Mouse (Mus musculus): ENCODE measurements around the gene Smarcd2. TPM values are rescaled to one million over a fixed set of nuclear protein-coding genes. Genes with fewer than 3 reads are reported as not detected.

Gene Smarcd2
- polyA plus RNA-seq, 1 experiment = 89.5 TPM

DNA sequence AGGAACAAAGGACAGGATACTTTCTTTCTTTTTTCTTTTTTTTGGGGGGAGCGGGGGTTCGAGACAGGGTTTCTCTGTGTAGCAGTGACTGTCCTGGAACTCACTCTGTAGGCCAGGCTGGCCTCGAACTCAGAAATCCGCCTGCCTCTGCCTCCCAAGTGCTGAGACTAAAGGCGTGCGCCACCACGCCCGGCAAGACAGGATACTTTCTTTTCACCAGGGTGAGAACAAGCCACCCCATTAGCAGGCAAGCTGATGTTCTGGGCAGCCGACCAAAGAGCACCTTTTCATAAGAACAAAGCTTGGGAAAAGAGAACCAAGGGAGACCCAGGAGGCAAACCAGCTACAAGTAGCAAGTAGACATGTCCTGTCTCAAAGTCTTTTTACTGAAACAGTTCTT, 34.0 kb upstream of the Smarcd2 start:
- H3K27ac ChIP-seq (ENCODE audit: insufficient read depth, low read depth, low read length) = no peak overlapping the region
- H3K4me1 ChIP-seq (ENCODE audit: control insufficient read depth, insufficient read depth, low read length) = peaks cover 18% of the 10 kb centered on the region
- no peak overlapping the region for H3K4me3 ChIP-seq (ENCODE audit: insufficient read depth, low read length)
- TF ChIP-seq CTCF (IDR thresholded peaks at IDR 0.05; ENCODE audit: low read depth, low read length) (no peak), POLR2A (IDR thresholded peaks at IDR 0.05; ENCODE audit: borderline replicate concordance, low read depth, low read length) (no peak)

DNA sequence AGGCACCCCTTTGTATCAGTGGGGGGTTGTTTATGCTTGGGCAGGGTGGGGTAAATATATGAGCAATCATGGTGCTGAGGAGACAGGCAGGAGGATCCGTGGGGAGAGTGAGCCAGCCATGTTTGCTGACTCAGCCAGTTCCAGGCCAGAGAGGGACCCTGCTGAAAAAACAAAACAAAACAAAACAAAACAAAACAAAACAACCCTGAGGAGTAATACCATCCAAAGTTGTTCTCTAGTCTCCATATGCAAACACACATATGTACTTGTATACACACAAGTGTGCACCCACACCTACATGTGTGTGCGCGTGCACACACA, 33.3 kb upstream of the Smarcd2 start:
- H3K4me1 ChIP-seq (ENCODE audit: control insufficient read depth, insufficient read depth, low read length) = peaks cover 18% of the 10 kb centered on the region

GRCm38 (mm10) chr11:106305348-106306064, 32.7 kb upstream of the Smarcd2 start:
- Histone ChIP-seq H3K4me3 (ENCODE audit: insufficient read depth, low read length) (no peak overlapping the region), H3K4me1 (ENCODE audit: control insufficient read depth, insufficient read depth, low read length) (peaks cover 18% of the 10 kb centered on the region), H3K27ac (ENCODE audit: insufficient read depth, low read depth, low read length) (peak overlapping the region; percentile 86)
- no peak for TF ChIP-seq POLR2A (IDR thresholded peaks at IDR 0.05; ENCODE audit: borderline replicate concordance, low read depth, low read length)
- TF ChIP-seq CTCF (IDR thresholded peaks at IDR 0.05; ENCODE audit: low read depth, low read length) = no peak

More for the DNA sequence above, 33.3 kb upstream of the Smarcd2 start:
- H3K27ac ChIP-seq (ENCODE audit: insufficient read depth, low read depth, low read length) = peak overlapping the region; percentile 86
- no peak for TF ChIP-seq POLR2A (IDR thresholded peaks at IDR 0.05; ENCODE audit: borderline replicate concordance, low read depth, low read length)
- TF ChIP-seq CTCF (IDR thresholded peaks at IDR 0.05; ENCODE audit: low read depth, low read length) = no peak
- H3K4me3 ChIP-seq (ENCODE audit: insufficient read depth, low read length) = no peak overlapping the region

DNA sequence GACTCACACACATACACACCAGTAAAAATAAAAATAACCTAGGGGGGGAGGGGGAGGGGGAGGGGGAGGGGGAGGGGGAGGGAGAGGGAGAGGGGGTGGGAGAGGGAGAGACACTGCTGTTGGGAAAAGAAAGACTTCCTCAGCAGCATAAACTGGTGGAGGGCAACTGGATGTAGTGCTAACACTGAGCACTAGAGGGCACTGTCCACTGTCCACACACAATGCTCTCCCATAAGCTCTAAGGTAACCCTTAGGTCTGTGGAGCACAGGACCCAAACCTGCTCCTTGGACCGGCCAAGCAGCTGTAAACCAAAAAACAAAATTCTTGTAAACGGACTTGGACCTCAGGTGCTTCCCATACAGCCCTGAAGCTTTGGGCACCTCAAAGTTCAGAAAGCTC, 29.9 kb upstream of the Smarcd2 start:
- no peak overlapping the region for H3K27ac ChIP-seq (ENCODE audit: insufficient read depth, low read depth, low read length)
- no peak overlapping the region for H3K4me3 ChIP-seq (ENCODE audit: insufficient read depth, low read length)
- TF ChIP-seq CTCF (IDR thresholded peaks at IDR 0.05; ENCODE audit: low read depth, low read length) = peak; percentile 51
- TF ChIP-seq POLR2A (IDR thresholded peaks at IDR 0.05; ENCODE audit: borderline replicate concordance, low read depth, low read length) = no peak
- H3K4me1 ChIP-seq (ENCODE audit: control insufficient read depth, insufficient read depth, low read length) = peaks cover 18% of the 10 kb centered on the region

GRCm38 (mm10) chr11:106301765-106302164, 29.0 kb upstream of the Smarcd2 start, which contains the start of gene Gh:
Gh (minus strand) TSS chr11:106301865.
- peaks cover 18% of the 10 kb centered on the region for H3K4me1 ChIP-seq (ENCODE audit: control insufficient read depth, insufficient read depth, low read length)
- H3K27ac ChIP-seq (ENCODE audit: insufficient read depth, low read depth, low read length) = no peak within 1 kb of the TSS
- no peak within 1 kb of the TSS for H3K4me3 ChIP-seq (ENCODE audit: insufficient read depth, low read length)
- TF ChIP-seq POLR2A (IDR thresholded peaks at IDR 0.05; ENCODE audit: borderline replicate concordance, low read depth, low read length) (no peak), CTCF (IDR thresholded peaks at IDR 0.05; ENCODE audit: low read depth, low read length) (no peak)

- no peak for TF ChIP-seq POLR2A (IDR thresholded peaks at IDR 0.05; ENCODE audit: borderline replicate concordance, low read depth, low read length)
- no peak for TF ChIP-seq CTCF (IDR thresholded peaks at IDR 0.05; ENCODE audit: low read depth, low read length)
- Histone ChIP-seq H3K27ac (ENCODE audit: insufficient read depth, low read depth, low read length) (no peak overlapping the region), H3K4me1 (ENCODE audit: control insufficient read depth, insufficient read depth, low read length) (peaks cover 3% of the 10 kb centered on the region), H3K4me3 (ENCODE audit: insufficient read depth, low read length) (no peak overlapping the region)
Observed at GRCm38 (mm10) chr11:106291861-106292260, 19.1 kb upstream of the Smarcd2 start.

GRCm38 (mm10) chr11:106290376-106290775, 17.6 kb upstream of the Smarcd2 start:
- no peak for TF ChIP-seq POLR2A (IDR thresholded peaks at IDR 0.05; ENCODE audit: borderline replicate concordance, low read depth, low read length)
- TF ChIP-seq CTCF (IDR thresholded peaks at IDR 0.05; ENCODE audit: low read depth, low read length) = no peak
- H3K4me1 ChIP-seq (ENCODE audit: control insufficient read depth, insufficient read depth, low read length) = peaks cover 3% of the 10 kb centered on the region
- no peak overlapping the region for H3K4me3 ChIP-seq (ENCODE audit: insufficient read depth, low read length)
- no peak overlapping the region for H3K27ac ChIP-seq (ENCODE audit: insufficient read depth, low read depth, low read length)

DNA sequence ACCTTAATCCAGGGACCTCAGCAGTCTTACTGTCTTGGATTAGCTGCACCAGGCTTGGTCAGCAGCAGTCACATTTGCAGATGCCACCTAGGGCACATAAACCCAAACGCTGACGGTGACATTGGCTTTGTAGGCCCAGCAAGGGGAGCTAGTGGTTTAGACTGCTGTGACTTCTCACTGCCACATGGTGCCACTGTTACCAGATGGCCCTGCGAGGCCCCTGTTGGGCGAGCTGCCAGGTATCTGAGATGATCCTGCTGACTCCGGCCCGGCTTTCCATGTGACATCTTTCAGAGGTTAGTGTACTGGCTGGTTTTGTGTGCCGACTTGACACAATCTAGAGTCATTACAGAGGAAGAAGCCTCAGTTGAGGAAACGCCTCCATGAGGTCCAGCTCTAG, 16.6 kb upstream of the Smarcd2 start:
- no peak for TF ChIP-seq CTCF (IDR thresholded peaks at IDR 0.05; ENCODE audit: low read depth, low read length)
- no peak for TF ChIP-seq POLR2A (IDR thresholded peaks at IDR 0.05; ENCODE audit: borderline replicate concordance, low read depth, low read length)
- H3K4me1 ChIP-seq (ENCODE audit: control insufficient read depth, insufficient read depth, low read length) = peaks cover 5% of the 10 kb centered on the region
- no peak overlapping the region for H3K4me3 ChIP-seq (ENCODE audit: insufficient read depth, low read length)
- peak overlapping the region; percentile 71; the same call in 1 of the 2 replicates for H3K27ac ChIP-seq (ENCODE audit: insufficient read depth, low read depth, low read length)

DNA sequence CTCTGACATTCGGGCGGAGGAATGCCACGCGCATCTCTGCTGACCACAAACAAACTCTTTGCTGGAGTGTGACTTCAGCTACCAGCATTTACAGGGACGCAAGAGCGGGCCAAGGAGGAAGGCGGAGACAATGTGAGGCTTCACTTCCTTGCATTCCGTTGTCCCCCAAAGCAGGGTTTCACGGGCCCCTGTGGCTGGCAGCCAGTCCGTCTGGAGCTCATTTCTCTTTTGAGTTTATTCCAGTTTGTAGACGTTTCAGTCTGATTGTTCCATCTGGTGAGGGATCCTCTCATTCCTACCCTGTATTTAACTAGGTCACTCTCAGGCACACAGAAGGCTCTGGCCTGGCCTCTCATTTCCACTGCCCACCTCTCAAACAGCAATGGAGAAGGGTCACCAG, 14.2 kb upstream of the Smarcd2 start:
- Histone ChIP-seq H3K4me1 (ENCODE audit: control insufficient read depth, insufficient read depth, low read length) (peaks cover 21% of the 10 kb centered on the region), H3K27ac (ENCODE audit: insufficient read depth, low read depth, low read length) (no peak overlapping the region), H3K4me3 (ENCODE audit: insufficient read depth, low read length) (no peak overlapping the region)
- no peak for TF ChIP-seq POLR2A (IDR thresholded peaks at IDR 0.05; ENCODE audit: borderline replicate concordance, low read depth, low read length)
- TF ChIP-seq CTCF (IDR thresholded peaks at IDR 0.05; ENCODE audit: low read depth, low read length) = no peak

GRCm38 (mm10) chr11:106286206-106286605, 13.4 kb upstream of the Smarcd2 start:
- no peak overlapping the region for H3K27ac ChIP-seq (ENCODE audit: insufficient read depth, low read depth, low read length)
- peaks cover 24% of the 10 kb centered on the region for H3K4me1 ChIP-seq (ENCODE audit: control insufficient read depth, insufficient read depth, low read length)
- no peak overlapping the region for H3K4me3 ChIP-seq (ENCODE audit: insufficient read depth, low read length)
- TF ChIP-seq POLR2A (IDR thresholded peaks at IDR 0.05; ENCODE audit: borderline replicate concordance, low read depth, low read length) (no peak), CTCF (IDR thresholded peaks at IDR 0.05; ENCODE audit: low read depth, low read length) (no peak)

Measured in bone marrow macrophage, adult 2 months (primary cell).